ENCODE assay signal across 8 mouse cellular contexts in genomic region chr8:84208381-84209380, GRCm38 (mm10). TPM values are rescaled to one million over a fixed set of nuclear protein-coding genes. Genes with fewer than 3 reads are reported as not detected.
DNase-seq lines count a peak whose midpoint lies in the region; ATAC-seq and TF ChIP-seq lines count a peak whose summit lies in the region.

No protein-coding gene starts in this region.

- H3K9ac ChIP-seq in neural tube, embryonic 11.5 days (ENCODE audit: low read length) = peak overlapping the region; percentile 37; the same call in 1 of the 2 replicates
- 0 out of 2 replicates have a peak overlapping the region, but pooled peaks have one; percentile 2 for H3K9ac ChIP-seq in forebrain, embryonic 16.5 days (replicated peaks; ENCODE audit: low read depth, low read length)
- H3K9ac ChIP-seq in limb, embryonic 13.5 days = 0 out of 2 replicates have a peak overlapping the region, but pooled peaks have one; percentile 39
- H3K9ac ChIP-seq in stomach, postnatal 0 days (ENCODE audit: low read length) = no peak overlapping the region

- H3K4me1 ChIP-seq in neural tube, embryonic 11.5 days (ENCODE audit: control insufficient read depth, insufficient read depth, low read length) = peaks cover under 1% of the 10 kb centered on the region; the same call in 1 of the 2 replicates
- peaks cover 24% of the 10 kb centered on the region for H3K4me1 ChIP-seq in forebrain, embryonic 16.5 days (replicated peaks; ENCODE audit: control insufficient read depth, insufficient read depth, low read length)
- H3K4me1 ChIP-seq in limb, embryonic 13.5 days = peaks cover 34% of the 10 kb centered on the region
- no peaks in the 10 kb centered on the region for H3K4me1 ChIP-seq in stomach, postnatal 0 days (replicated peaks; ENCODE audit: control insufficient read depth, insufficient read depth)

- no peaks in the 10 kb centered on the region for H3K9me3 ChIP-seq in neural tube, embryonic 11.5 days (ENCODE audit: control insufficient read depth, low read length)
- no peaks in the 10 kb centered on the region for H3K9me3 ChIP-seq in forebrain, embryonic 16.5 days (ENCODE audit: control insufficient read depth, low read length)
- no peaks in the 10 kb centered on the region for H3K9me3 ChIP-seq in limb, embryonic 13.5 days
- H3K9me3 ChIP-seq in stomach, postnatal 0 days (ENCODE audit: control insufficient read depth, low read length) = no peaks in the 10 kb centered on the region

- no peaks in the 10 kb centered on the region for H3K27me3 ChIP-seq in neural tube, embryonic 11.5 days (ENCODE audit: control insufficient read depth, insufficient read depth, low read length)
- no peaks in the 10 kb centered on the region for H3K27me3 ChIP-seq in forebrain, embryonic 16.5 days (replicated peaks; ENCODE audit: control insufficient read depth, insufficient read depth, low read length)
- no peaks in the 10 kb centered on the region for H3K27me3 ChIP-seq in limb, embryonic 13.5 days
- no peaks in the 10 kb centered on the region for H3K27me3 ChIP-seq in stomach, postnatal 0 days (ENCODE audit: control insufficient read depth, insufficient read depth, low read length)

- no peak for TF ChIP-seq CTCF in stomach, postnatal 0 days (IDR thresholded peaks at IDR 0.05; ENCODE audit: low read depth)

- 0 out of 2 replicates have a peak overlapping the region, but pooled peaks have one; percentile 7 for H3K4me2 ChIP-seq in neural tube, embryonic 11.5 days (ENCODE audit: low read depth)
- H3K4me2 ChIP-seq in forebrain, embryonic 16.5 days (ENCODE audit: low read length) = no peak overlapping the region
- H3K4me2 ChIP-seq in limb, embryonic 13.5 days (replicated peaks) = no peak overlapping the region
- no peak overlapping the region for H3K4me2 ChIP-seq in stomach, postnatal 0 days (replicated peaks; ENCODE audit: low read depth)

- WGBS in neural tube, embryonic 11.5 days = 62% methylated on average over 17 of the region's 17 CpGs
- WGBS in forebrain, embryonic 16.5 days = 33% methylated on average over 17 of the region's 17 CpGs
- WGBS in limb, embryonic 13.5 days = 59% methylated on average over 17 of the region's 17 CpGs
- 61% methylated on average over 17 of the region's 17 CpGs for WGBS in stomach, postnatal 0 days

- no peak for DNase-seq in neural tube, embryonic 11.5 days (ENCODE audit: low spot score)
- no peak for DNase-seq in neural tube, embryonic 10.5 days (ENCODE audit: extremely low spot score, low spot score)
- no peak for DNase-seq in stomach, postnatal 0 days (ENCODE audit: low spot score)
- DNase-seq in ovary, postnatal 14 days (ENCODE audit: low spot score) = no peak
- DNase-seq in cerebellum, postnatal 25 days = no peak
- DNase-seq in right cerebral cortex, adult 18-20 months = no peak

- no peak for TF ChIP-seq EP300 in stomach, postnatal 0 days (optimal IDR thresholded peaks at IDR 0.05)

- peaks cover 13% of the 10 kb centered on the region for H3K36me3 ChIP-seq in neural tube, embryonic 11.5 days (ENCODE audit: control insufficient read depth, insufficient read depth, low read length)
- H3K36me3 ChIP-seq in forebrain, embryonic 16.5 days (ENCODE audit: control insufficient read depth, insufficient read depth) = peaks cover 25% of the 10 kb centered on the region
- peaks cover 76% of the 10 kb centered on the region for H3K36me3 ChIP-seq in limb, embryonic 13.5 days
- H3K36me3 ChIP-seq in stomach, postnatal 0 days (ENCODE audit: control insufficient read depth, insufficient read depth, low read length) = peaks cover 34% of the 10 kb centered on the region

- no peak for ATAC-seq in neural tube, embryonic 11.5 days (ENCODE audit: insufficient read depth, low FRiP score, low TSS enrichment)
- peak; percentile 32; the same call in 1 of the 2 replicates for ATAC-seq in forebrain, embryonic 16.5 days
- ATAC-seq in limb, embryonic 13.5 days (ENCODE audit: low FRiP score, low read depth) = no peak
- no peak for ATAC-seq in stomach, postnatal 0 days (ENCODE audit: low FRiP score, low TSS enrichment)

- H3K27ac ChIP-seq in neural tube, embryonic 11.5 days (ENCODE audit: low read depth, low read length) = 0 out of 2 replicates have a peak overlapping the region, but pooled peaks have one; percentile 4
- no peak overlapping the region for H3K27ac ChIP-seq in forebrain, embryonic 16.5 days (ENCODE audit: low read length)
- H3K27ac ChIP-seq in limb, embryonic 13.5 days = peak overlapping the region; percentile 72; the same call in 1 of the 2 replicates
- H3K27ac ChIP-seq in stomach, postnatal 0 days (replicated peaks) = peak overlapping the region; percentile 71

- H3K4me3 ChIP-seq in neural tube, embryonic 11.5 days (ENCODE audit: low read depth, low read length) = no peak overlapping the region
- no peak overlapping the region for H3K4me3 ChIP-seq in forebrain, embryonic 16.5 days (replicated peaks; ENCODE audit: low read length)
- no peak overlapping the region for H3K4me3 ChIP-seq in limb, embryonic 13.5 days
- no peak overlapping the region for H3K4me3 ChIP-seq in stomach, postnatal 0 days (ENCODE audit: low read depth, low read length)

RNA-seq across cellular contexts. Expression of gene Nanos3, which starts 23.7 kb away (rescaled TPM):
- polyA plus RNA-seq in neural tube, embryonic 11.5 days (2014; fragmentation: Nextera tagmentation; extraction: Ambion mirVana) = 6.2 TPM in 2 replicates
- polyA plus RNA-seq in forebrain, embryonic 16.5 days (2015; fragmentation: Nextera tagmentation; extraction: Ambion mirVana) = 3.2 and 4.7 TPM in 2 replicates
- polyA plus RNA-seq in limb, embryonic 13.5 days (2015; fragmentation: Nextera tagmentation; extraction: Ambion mirVana) = 5.7 TPM in 2 replicates
- 2.0 and 4.4 TPM in 2 replicates for polyA plus RNA-seq in stomach, postnatal 0 days (2015; fragmentation: Nextera tagmentation; extraction: Ambion mirVana)

RNA-seq across cellular contexts. Expression of gene Zswim4, which starts 28.2 kb away (rescaled TPM):
- polyA plus RNA-seq in neural tube, embryonic 11.5 days (2014; fragmentation: Nextera tagmentation; extraction: Ambion mirVana) = 34.9 and 35.5 TPM in 2 replicates
- 40.1 and 41.8 TPM in 2 replicates for polyA plus RNA-seq in forebrain, embryonic 16.5 days (2015; fragmentation: Nextera tagmentation; extraction: Ambion mirVana)
- 23.5 and 23.9 TPM in 2 replicates for polyA plus RNA-seq in limb, embryonic 13.5 days (2015; fragmentation: Nextera tagmentation; extraction: Ambion mirVana)
- 8.0 and 9.7 TPM in 2 replicates for polyA plus RNA-seq in stomach, postnatal 0 days (2015; fragmentation: Nextera tagmentation; extraction: Ambion mirVana)

RNA-seq across cellular contexts. Expression of gene D8Ertd738e, which starts 40.8 kb away (rescaled TPM):
- polyA plus RNA-seq in neural tube, embryonic 11.5 days (2014; fragmentation: Nextera tagmentation; extraction: Ambion mirVana) = 301 and 323 TPM in 2 replicates
- 214 and 231 TPM in 2 replicates for polyA plus RNA-seq in forebrain, embryonic 16.5 days (2015; fragmentation: Nextera tagmentation; extraction: Ambion mirVana)
- 325 and 338 TPM in 2 replicates for polyA plus RNA-seq in limb, embryonic 13.5 days (2015; fragmentation: Nextera tagmentation; extraction: Ambion mirVana)
- polyA plus RNA-seq in stomach, postnatal 0 days (2015; fragmentation: Nextera tagmentation; extraction: Ambion mirVana) = 299 and 309 TPM in 2 replicates

RNA-seq across cellular contexts. Expression of gene Mri1, which starts 48.4 kb away (rescaled TPM):
- polyA plus RNA-seq in neural tube, embryonic 11.5 days (2014; fragmentation: Nextera tagmentation; extraction: Ambion mirVana) = 50.7 and 55.9 TPM in 2 replicates
- 46.5 and 57.1 TPM in 2 replicates for polyA plus RNA-seq in forebrain, embryonic 16.5 days (2015; fragmentation: Nextera tagmentation; extraction: Ambion mirVana)
- 70.9 and 73.9 TPM in 2 replicates for polyA plus RNA-seq in limb, embryonic 13.5 days (2015; fragmentation: Nextera tagmentation; extraction: Ambion mirVana)
- polyA plus RNA-seq in stomach, postnatal 0 days (2015; fragmentation: Nextera tagmentation; extraction: Ambion mirVana) = 61.7 and 62.7 TPM in 2 replicates
